Mouse (Mus musculus): ENCODE measurements around the gene Ly6g5b.

Gene Ly6g5b

DNA sequence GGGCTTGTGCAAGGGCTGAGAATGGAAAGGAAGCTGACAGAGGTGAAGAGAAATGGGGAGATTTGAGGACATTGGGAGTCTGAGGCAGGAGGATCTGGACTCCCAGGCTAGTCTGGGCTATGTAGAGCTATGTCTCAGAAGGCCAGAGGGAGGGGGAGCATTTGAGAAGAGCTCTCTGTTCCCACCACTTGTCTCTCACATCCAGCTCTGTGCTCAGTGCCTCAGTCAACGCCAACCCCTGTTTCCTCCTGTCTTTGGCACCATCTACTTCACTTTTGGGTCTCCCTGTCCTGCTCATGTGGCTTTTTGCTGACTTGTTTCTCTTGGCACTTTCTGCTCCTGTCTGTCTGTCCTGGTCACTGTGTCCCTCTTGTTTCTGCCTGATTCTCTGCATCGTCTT is 37.9 kb downstream of the Ly6g5b start:
- no peak for DNase-seq

DNA sequence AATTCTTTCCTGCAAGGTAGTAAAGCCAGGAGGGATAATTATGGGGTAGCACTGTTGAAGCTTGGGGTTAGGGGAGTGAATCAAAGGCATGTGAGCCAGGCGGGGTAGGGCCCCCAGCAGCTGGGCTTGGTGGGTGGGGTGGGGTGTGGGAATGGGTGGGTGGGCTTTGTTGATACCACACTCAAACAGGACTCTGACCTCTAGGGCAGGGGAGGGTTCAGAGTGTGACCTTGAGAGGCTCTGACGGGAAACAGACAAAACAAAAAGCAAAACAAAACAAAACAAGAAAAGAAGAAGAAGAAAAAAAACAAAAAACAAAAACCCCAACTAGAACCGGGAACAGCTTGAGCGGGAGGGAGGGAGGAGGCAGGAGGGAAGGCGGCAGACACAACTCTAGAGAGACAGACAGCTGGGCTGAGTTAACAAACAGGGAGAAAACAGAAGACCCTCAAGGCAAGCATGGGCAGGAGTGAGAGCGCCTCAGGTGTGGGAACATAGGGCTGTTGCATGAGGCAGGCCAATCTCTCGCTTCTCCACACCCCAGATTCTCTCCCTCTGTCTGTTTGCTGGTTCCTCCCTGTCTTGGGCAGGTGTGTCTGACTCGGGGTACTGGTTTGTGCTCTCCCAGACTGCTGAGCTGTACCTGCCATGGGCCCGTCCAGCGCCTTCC is 38.6 kb downstream of the Ly6g5b start, which contains the start of gene Ly6g6e:
Gene Ly6g6e (plus strand): TSS at position 396 of the 670 bp plus-strand sequence.
- DNase-seq: no peak

DNA sequence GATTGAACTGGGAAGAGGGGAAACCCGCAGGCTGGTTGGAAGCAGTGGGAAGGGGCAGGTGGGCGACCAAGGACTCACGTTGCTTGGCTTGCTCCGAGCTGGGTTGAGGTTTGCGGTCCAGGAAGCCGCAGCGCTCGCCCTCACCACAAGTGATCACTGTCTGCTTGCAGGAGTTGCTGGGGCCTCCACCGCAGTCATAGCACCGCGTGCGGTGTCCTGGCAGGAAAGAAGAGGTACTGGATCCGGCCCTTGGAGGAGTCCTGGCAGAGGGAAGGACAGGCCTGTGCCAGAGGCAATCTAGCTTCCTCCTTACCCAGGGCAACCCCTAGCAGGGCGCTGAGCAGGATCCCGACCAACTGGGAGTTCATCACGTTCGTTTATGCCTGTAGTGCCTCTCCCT is 41.1 kb downstream of the Ly6g5b start:
- no peak for DNase-seq

DNA sequence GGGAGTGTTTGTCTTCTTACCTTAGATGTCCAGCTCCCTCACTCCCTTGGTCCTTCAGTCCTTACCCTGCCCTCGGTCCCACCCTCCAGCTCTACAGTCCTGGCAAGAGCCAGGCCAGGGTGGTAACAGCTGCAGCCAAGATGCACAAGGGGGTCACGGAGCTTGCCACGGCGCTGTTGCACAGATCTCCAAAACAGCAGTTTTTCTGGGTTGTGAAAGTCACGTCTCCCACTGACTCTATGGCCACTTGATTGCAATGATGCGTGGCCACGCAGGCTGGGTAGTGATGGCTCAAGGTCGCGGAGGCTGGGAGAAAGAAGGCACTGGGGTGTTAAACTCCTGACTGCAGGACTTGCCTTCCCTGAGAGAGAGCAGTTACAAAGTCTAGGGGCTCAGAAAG is 43.8 kb downstream of the Ly6g5b start:
- DNase-seq: no peak

DNA sequence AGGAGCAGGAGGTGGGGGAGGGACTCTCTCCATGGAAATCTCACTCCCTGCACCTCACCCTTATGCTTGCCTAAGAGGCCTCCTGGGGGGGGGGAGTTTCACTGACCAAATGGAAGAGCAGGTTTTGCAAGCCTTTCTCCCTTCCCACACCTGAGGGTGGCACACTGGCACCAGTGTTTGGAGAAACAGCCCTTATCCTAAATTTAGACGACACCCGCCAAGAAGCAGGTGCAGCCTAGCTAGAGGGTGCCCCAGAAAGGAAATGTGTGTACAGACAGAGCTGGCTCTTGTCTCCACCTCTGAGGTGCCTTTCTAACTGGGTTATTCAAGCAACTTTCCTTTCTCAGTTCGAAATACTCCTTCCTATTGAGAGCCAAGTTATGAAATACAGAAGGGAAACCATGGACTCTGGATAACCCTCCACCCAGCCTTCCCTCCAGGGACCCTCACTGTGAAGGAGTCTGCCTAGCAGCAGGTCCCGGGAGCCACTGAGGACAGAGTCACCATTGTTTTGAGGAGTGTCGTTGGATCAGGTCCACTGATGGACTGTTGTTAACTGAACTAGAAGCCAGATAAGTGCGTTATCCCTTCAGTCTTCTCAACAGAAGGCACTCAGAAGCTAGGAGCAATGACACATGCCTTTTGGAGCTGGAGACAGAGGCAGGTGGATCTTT is 44.5 kb downstream of the Ly6g5b start:
- DNase-seq: no peak

DNA sequence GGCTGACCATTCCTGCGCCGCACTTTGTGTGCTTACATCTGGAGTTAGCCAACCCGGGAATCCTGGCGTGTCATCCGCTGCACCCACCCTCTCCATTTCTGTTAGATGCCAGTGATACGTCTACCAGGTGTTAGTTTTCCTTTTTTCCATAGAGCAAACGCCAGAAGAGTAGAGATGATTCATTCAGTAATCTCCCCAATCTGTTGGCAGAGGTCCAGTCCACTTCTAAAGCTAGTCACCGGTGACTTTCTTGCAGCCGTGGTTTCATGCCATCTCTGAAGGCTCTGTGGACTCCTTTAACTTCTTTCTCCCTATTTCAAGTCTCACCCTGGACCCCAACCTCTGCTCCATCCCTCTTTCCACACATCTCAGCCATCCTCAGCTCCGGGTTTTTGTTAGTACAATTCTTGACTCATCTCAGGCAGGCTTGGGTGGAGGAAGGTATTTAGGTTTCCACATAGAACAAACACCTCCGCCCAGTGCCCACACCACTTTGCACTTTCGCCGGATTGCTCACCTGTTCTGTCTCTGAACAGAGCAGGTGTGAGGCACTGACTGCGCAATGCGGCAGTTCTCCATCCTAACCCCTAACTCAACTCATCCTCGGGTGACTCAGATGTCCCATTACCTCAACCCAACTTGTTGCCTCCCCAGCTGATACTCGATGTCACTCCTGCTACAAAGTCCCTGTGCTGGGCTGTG is 46.9 kb downstream of the Ly6g5b start:
- DNase-seq: no peak

DNA sequence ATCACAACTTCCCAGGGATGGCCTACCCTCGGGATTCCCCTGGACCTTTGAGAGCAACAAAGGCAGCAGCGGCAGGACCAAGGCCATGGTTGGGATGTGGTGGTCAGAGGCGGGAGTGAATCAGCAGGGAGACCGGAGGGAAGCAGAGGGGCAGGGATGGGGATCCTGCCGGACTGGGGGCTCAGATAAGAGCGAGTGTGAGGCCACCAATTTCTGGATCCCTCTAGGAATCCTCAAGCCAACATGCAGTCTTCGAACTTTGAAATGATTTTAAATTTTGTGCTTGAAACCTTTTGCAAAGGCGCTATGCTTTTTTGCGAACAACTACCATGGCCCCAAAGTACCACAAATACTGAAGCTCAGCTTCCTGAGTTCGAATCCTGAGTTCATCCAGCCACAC is 49.1 kb downstream of the Ly6g5b start, which contains the start of gene Mpig6b:
Gene Mpig6b (minus strand): TSS at position 101 of the 400 bp plus-strand sequence.
- no peak for DNase-seq

DNA sequence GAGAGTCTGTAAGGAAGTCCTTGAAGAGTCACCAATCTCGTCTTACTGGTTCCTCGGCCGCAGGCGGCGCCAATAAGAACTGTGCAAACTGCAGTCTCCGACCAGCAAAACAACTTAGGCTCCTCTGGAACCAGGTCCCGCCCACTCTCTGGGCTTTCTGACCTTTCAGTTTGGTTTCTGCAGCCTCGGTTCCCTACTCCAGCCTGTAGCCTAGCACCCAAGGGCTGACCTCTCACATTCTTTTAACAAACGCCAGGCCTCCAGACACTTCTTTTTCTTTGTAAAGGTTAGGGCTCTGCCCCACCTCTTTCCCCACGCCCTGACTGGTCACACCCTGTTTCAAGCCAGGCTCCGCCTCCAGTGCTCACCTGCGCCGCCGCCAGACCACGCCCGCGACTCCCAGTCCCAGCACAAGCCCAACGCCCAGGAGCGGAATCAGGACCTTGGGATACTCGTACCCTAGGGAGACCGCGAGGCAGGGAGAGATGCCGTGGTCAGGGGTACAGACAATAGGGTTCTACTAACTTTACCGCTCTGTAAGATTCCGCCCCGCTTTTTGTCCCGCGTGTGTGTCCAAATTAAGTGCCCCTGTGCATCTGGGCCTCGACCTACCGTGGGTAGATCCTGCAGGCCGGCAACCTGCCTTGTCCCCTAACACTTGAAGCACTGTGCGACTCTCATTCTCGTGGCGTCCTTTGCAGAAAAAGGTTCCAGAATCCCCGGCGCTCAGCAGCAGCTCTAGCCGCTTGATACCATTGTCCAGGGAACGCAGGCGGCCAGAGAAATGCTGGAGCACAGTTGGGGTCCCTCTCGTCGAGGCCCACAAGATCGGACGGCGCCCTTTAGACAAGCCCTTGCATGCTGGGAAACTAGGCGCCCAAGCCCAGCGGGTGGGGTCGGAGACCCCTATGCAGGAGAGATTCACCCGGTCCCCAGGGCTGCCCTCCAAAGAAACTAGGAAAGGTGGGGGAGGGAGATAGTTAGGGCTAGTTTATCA is 50.0 kb downstream of the Ly6g5b start, which contains the start of gene Ly6g6c:
Gene Ly6g6c (plus strand): TSS at position 438 of the 997 bp plus-strand sequence.
- DNase-seq: peak; percentile 62

DNA sequence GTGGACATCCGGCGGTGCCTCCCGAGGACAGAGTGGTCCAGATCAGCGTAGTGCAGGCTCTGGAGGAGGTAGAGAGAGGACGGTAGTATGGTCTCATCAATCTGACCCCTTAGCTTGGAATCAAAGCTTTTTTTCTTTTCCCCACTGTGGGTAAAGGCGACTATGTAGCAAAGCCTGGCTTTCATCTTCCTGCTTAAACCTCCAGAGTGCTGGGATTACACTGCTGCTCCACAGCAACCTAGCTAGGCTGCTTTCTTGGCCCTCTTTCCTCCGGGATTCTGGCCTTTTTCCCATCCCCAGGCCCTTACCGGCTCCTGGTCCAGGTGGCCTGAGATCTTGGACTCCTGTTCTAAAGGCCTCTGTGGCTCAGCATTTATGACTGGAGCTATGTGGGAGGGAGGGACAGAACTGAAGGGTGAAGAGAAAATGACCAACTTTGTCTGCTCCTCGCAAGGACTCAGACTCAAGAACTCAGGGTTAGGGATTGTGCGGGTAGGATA is 50.8 kb downstream of the Ly6g5b start:
- no peak for DNase-seq

Measured in liver (tissue).